Mouse (Mus musculus) CH12F3 (cell line): ENCODE data around the gene Gm6993.

ENCODE experiments used
- in situ Hi-C: fragments of 300-500 bp; cut with MboI; formaldehyde crosslinking; loops from 2 replicates; pipeline ENCODE4 v1.14.3; 2020; ENCODE audit warnings: low sequenced_read_pairs

The Gm6993 gene

DNA sequence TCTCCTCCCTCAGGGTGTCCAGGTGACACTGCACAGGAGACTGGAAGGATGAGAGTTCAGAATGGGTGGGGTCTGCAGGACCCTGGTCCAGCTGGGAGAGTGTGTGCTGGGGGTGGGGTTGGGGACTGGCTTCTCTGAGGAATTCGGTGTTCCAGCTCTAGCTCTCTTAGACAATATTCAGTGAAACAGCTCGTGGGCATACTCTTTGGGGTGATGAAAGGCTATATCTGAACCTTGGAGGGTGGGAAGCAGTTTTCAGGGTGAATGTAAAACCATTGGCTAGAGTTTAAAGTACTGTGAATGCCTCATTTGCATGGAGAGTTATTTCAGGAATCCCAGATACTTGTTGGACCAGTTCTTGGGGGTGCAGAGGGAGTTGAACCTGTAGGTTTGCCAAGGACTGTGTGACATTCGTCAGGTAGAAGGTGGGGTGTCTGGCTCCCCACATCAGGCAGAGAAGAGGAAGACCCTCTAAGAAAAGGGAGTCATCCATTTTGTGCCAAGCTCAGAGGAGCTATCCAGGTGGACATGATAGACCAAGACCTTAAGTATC, 1.5 kb upstream of the Gm6993 start:
- in situ Hi-C loops: no loop called here

DNA sequence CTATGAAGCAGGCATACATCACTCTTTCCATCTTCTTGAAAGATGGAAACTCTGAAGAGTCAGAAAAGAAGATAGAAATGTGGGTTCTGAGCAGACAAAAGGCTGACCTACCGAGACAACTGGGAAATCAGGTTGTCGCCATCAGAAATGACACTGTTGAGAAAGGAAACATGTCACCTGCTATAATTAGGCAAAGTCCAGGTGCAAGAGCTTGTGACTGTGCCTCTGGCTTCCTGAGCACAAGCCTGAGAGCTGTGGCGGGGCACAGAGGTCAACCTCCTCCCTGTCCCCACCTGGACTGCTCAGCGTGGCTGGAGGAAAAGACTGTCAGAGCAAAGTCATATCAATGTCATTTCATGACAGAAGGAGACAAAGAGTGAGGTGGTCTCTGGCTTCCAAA, 772 bp upstream of the Gm6993 start:
- in situ Hi-C loops: no loop called here

DNA sequence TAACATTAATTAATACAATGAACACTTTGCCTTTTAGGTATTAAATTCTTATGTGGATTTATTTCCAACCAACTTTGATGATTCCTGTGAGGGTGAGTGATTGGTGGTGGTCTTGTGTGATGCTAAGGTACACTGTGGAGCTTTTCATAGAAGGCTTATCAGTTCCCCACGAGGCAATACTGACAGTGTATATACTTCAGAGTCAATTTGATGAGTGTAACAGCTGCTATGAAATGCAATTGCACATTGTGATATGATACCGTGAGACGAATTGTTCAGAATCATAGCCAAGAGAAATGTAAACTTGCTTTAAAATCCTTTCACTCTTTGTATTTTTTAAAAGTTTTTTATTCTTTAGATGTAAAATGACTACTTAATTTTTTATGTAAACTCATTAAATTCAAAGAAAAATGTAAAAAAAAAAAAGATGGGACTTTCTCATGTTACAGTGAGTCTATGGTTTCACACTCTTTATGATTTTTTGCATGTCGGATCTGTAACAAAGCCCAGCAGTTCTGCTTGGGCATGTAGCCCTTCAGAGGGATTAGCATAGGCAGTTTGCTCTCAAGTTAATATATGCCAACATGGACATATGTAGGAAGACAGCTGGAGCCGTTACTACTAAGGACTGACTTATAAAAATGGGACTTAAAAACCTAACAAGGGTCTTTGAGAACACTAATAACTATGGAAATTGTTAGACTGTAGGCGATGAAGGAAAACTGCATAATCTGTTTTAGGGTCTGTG, 1.2 kb downstream of the Gm6993 start:
- in situ Hi-C loops: no loop called here

DNA sequence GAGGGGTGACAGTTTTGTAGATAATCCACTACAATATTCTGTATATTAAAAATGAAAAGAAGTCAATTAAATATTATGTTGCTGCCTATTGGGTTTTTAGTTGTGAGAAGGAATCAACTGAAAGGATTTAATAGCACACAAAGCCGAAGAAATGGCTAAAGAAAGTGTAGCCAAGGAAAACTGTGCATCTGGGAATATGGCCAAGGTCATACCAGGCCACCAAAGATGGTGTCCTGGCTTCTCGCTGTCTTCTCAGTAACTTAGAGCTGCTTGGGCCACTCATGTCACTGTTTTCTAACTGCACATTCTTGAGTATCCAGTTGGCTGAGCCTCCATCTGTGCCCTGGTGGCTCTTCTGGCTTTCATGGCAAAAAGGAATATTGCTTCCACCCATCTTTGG, 3.4 kb downstream of the Gm6993 start:
- in situ Hi-C loops: no loop called here

DNA sequence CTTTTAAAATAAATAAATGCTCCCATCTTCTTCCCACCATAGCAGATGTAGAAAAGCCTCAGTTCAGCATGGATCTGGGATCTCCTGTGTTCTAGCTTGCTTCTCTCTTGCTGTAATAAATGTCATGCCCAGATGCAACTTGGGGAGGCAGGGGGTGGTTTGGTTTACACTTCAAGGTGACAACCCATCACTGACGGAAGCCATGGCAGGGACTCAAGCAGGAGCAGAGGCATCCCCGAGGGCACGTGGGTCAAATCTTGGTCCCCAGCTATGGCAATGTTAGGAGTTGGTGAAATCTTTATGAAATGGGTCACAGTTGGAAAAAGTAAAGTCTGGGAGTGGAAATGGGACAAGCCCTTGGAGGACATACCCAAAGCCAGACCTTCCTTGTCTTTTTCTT, 4.1 kb downstream of the Gm6993 start:
- in situ Hi-C loops: no loop called here

DNA sequence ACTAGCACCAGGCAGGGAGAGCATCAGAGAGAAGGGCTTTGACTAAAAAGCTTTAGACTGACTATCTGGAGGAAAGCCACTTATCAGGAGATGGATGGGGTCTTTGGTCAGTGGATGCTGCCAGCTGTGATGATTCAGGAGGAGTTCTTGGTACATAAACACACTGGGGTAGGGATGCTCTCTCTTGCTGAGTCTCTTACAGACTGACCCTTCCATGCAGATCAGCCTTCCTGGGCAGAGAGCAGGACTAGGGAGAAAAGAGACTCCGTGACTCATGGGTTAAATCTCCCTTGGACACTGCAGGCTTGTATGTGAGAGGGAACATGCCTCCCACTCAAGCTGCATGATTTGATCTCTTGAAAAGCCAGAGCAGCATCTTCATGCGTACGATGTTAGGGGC, 5.6 kb downstream of the Gm6993 start:
- in situ Hi-C loops: no loop called here

DNA sequence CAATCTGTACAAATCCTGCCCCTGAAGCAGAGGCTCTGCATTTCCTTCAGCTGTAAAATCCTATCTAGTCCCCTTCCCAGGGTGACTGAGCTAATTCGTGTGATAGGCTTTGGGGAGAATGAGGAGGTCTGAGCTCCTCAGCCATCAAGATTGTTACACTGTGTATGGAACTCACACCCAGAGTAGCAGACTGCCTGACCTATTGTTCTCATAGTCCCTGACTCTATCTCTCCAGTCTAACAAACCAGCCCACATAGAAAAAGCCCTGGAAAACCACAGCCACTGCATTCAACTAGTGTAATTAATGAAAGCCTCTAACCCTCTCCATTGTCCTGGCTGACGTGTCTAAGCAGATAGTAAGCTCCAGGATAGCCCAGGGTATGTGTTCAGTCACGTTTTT, 6.0 kb downstream of the Gm6993 start:
- in situ Hi-C loops: no loop called here

DNA sequence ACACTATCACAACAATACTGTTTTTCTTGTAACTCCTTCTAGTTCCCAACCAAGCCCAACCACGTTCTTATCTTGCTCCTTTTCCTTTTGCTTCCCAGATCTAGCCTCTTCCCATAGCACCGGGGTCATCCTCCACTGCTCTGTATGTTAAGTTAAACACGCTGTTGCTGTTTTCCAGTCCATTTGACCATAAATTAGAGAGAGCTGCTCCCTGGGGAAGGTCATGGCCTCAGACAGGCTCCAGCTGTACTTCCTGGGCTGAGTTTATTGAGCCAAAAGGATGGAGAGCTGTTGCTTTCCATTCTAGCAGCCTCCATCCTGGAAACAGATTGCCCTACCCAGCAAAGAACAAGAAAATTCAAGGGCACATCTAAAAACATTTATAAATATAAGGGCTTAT, 7.6 kb downstream of the Gm6993 start:
- in situ Hi-C loops: no loop called here

DNA sequence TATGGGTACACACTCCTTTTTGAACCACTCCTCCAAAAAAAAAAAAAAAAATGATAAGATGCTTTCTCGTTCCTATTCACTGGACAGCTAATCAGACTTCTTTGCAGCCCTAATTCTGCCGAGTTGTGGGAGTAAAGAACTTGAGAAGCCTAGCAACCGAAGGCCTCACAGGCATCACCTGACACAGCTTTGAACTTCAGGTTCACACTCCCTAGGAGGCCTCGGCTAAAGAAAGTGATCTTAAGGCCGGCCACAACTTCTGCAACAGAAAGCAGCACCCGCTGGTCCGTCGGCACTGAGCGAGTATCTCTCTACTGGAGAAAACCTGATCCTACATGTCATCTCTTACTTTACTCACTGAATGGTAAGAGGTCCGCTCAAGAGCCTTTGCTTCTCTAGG, 8.1 kb downstream of the Gm6993 start:
- in situ Hi-C loops: no loop called here

DNA sequence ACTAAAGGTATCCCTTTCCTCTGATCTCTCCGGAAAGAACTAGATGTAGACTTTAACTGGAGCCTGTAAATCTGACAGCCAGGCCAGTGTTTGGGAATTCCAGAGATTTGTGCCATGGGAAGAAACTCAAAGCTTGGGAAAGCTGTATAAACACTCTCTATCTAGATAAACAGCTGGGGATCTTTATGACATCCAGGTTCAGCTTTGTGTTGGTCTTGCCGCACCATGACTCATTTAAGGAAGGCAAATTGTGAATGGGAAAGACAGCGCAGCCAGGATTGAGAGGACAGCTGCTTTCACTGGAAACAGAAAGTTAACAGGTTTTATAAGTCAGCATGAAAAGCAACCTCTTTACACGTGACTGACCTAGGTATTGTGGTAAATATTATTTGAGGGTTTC, 11.7 kb downstream of the Gm6993 start:
- in situ Hi-C loops: no loop called here

DNA sequence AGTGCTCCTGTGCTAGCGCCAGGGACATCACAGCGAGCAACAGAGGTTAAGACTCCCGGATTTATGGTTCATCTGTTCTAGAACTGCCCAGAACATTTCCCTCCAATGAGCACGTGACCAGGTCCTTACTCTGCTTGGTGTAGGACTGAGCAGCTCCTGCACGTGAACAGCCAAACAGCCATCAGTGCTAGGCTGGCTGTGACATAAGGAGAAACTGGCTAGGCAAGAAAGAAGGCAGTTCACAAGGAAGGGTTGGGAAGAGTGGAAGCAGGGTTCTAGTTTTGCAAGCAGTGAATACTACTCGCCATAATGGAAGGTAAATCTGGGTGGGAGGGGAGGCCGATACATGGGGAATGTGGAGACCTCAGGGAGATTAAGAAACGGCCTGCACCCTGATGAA, 14.4 kb downstream of the Gm6993 start:
- in situ Hi-C loops: no loop called here

DNA sequence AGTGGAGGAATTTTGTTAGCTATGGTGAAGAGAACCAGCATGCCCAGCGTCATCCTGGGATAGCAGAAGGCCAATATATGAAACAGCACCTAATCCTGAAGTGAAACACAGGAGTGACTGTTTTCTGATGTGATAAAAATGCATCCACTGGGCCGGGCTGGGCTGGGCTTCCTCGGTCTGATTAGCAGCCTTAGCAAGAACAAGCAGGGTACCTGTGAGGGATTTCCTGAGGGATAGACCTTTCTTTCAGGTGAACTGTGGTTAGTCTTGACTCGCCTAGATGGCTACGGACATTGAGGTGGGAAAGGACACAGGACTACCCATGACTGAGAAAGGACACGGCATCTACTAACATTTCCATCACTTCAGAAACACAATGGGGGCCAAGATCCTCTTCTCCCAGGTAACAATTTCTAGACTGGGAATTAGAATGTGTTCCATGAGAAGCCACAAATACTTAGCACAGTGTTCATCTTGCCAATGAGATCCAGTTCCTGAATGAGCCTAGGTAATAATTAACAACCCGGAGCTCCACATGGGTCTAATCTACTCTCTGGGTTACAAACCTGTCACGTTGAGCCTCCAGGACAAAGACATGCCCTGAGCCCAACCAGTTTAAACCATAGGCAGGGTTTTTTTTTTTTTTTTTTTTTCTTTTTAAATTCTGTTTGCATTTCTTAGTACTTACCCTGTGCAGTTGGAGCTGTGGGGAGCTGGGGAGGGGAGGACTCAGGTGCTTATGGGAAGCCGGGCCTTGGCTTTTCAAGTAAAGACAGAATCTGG, 15.7 kb downstream of the Gm6993 start:
- in situ Hi-C loops: no loop called here

DNA sequence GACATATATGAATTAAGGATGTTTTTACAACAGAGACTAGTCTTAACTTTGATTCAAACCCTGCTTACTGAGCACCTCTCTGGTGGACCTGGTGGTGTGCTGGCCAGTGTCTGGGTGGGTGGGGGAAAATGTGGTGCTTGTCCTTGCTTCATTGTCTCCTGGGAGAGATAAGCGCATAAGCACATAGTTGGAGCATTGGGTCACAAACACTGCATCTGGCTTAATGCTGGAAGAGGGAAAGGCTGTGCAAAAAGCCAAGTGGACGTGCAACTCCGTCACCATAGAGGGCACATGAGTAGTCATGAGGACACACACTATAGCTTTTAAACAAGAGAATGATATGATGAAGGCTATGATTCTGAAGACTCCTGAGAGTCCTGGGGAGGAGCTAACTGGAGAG, 21.3 kb downstream of the Gm6993 start:
- in situ Hi-C loops: no loop called here

DNA sequence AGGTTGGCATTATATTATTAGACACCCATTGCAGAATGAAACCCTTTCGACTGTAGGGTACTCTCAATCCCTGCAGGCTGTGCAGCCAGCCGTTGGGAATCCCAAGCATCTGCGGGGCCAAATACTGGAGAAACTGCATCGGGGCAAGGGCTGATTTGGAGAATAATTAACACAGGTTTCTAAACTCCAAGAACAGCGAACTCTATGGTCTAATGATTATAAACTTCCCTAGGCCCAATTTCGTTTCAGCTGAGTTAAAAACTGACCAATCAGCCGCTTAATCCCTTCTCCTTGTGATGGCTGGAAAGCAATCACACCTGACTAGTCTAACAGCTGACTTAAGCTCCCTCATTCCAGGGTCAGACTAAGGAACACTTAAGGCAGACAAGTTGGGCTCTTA, 23.4 kb downstream of the Gm6993 start:
- in situ Hi-C loops: no loop called here

DNA sequence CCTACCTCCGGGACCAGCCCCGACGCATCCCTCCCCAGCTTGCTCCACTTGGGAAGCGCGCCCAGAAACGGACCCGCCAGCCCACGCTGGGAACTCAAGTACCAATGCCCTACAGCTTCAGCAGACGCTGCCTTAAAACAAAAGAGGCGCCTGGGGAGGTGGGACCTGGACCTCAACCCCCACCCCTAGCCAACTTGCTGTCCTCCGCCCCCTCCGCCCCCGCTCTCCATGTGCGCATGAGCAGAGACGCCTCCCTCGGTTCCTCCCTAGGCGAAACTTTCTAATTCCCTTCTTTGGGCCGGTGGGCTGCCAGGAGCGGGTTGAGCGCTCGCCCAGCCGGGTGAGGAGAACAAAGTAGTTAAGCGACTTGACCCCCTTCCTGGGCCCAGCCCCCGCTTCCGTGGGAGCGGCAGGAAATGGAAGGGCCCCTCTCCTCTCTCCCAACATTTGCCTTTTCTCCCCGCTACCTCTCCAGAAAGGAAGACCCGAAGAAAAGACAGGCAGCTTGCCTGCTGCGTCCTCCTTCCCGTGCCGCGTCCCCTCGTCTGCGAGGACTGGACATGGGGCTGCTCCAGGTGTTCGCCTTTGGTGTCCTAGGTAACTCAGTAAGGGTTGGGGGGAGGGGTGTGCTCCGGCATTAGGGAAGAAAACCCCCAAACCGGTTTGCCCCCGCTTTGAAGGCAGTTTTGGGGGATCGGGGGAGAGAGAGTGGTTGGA, 24.6 kb downstream of the Gm6993 start, which contains the start of gene Lamb1:
Gene Lamb1 (plus strand): TSS at position 230 of the 717 bp plus-strand sequence.
- in situ Hi-C loops: no loop called here

DNA sequence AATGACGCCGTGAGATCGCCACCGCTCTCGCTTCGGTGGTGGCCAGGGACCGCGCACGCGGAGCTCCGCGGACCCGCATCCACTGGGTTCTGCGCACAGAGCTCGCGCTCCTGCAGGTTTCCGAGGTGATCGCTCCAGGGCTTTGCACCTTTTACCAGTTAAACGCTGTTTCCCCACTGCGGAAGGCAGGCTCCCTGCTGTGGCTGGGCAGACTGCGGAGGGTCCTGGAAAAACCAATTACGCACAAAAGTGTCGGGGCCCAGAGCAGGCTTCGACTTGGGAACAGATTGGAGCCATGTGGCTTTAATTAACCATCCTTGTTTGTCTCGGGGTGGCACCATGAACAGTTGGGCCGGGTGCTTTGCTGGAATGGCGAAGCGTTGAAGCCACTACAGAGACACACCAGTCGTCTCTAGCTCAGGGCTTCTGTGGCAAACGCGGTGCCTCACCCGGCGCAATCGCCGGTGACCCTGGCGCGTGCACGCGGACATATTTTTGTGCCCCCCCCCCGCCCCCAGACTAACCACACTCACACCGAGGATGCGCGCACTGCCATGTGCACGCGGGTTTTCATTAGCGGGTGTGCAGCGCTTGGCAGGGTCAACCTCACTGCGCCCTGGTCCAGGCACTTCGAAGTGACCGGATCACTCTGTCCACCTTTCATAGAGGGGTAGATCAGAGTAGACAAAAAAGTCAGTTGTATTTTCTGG, 25.3 kb downstream of the Gm6993 start:
- in situ Hi-C loops: no loop called here

DNA sequence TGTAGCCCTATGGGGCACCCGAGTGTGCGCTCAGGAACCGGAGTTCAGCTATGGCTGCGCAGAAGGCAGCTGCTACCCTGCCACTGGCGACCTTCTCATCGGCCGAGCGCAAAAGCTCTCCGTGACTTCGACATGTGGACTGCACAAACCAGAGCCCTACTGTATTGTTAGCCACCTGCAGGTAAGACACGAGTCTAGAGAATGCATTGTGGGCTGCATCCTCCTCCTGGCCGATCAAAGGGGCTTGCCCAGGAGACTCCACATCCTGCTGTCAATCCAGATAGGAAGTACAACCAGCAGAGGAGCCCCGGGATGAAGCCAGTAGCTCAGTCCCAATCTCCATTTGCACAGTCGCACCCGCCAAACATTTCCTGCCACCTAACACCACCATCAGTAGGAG, 26.1 kb downstream of the Gm6993 start:
- in situ Hi-C loops: no loop called here

DNA sequence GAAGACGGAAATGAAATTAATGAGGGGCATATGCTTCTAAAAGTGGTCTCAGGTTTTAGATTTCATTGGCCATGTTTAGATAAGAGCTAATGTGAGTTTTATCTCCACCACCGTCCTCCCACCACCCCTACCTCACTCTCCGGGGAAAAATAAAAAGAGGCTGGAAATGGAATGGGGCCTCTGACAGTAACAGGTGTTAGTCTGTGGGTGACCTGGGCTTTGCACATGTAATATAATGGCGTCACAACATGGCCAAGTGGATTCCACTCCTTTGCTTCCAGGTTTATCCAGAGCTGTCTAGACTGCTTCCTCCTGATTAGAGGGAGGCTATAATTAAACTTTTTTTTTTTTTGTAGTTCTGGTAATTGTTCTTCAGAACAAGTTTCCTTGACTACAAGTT, 26.8 kb downstream of the Gm6993 start:
- in situ Hi-C loops: no loop called here

DNA sequence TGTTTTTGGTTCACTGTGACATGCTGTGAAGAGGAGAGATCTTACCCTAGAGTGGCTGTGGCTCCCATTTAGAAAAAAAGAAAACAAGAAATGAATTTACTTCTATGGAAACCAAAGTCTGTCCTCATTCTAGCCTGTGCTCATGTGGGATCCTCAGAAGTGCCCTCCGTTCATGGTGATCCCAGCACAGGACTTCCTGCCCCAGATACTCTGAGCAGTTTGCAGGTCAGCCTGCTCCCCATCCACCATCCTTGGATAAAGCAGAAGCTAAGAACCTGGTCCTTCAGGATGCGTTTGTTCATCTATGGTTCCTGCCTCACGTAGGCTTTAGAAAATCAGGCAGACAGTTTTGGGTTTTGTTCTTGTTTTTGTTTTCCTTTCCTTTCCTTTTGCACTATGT, 27.7 kb downstream of the Gm6993 start:
- in situ Hi-C loops: no loop called here

DNA sequence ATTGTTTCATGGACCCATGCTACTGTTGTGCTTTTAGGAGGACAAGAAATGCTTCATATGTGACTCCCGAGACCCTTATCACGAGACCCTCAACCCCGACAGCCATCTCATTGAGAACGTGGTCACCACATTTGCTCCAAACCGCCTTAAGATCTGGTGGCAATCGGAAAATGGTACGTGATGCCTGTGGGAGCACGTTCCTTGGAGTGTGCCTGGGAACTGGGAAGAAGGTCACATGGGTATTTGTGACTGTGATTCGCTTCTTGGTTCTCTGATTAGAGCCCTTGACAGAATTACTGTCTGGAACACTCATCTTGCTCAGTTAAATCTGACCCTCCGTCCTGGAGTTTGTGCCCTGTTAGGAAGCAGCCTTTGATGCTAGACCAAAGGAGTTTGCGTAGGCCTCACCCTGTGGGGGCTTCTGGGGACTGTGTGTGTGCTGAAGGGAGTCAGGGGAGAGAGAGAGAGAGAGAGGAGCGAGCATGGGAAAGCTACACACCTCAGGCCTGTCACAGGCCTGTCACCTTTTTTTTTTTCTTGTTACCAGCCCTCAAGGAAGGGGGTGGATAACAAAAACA, 28.5 kb downstream of the Gm6993 start:
- in situ Hi-C loops: no loop called here

DNA sequence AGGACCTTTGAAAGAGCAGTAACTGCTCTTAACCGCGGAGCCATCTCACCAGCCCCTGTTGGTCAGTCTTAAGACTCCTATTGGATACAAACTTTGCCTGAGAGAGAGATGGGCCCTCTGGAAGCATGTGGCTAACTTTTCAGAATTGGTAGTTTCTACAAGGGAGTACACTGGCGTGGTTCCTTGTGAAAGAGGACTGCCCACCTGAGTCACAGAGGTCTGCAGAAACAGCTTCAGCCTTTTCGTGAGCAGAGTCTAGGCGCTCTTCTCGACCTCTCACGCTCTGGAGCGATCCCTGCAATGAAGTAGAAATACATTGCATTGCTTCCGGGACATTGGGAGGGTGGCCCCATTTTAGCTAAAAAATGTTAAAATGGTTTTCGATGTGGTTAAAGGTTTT, 29.8 kb downstream of the Gm6993 start:
- in situ Hi-C loops: no loop called here
